ENCODE assay signal across 23 mouse cellular contexts in the genomic region with DNA sequence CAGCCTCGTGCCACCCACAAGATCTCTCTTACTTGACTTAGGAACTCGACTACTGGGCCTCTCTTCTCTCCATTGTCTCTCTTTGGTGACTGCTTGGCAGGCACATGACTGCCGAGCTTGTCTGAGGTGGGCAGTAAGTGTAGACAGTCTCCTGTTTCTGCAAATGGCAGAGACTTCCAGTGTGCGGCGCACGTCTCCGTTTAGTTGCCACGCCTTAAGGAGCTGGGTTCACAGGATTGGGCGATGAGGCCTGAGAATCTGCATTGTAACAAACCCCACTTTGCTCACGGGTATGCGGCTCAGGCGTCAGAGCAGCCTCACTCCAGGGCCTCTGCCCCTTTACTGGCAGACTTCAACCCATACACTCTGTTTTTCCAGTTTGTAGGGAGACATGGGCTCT. TPM values are rescaled to one million over a fixed set of nuclear protein-coding genes. Genes with fewer than 3 reads are reported as not detected.
"Had no signal": no experiment of that assay in that cellular context is flagged by ENCODE, and none has a peak within 500 bp of the region (broad histone marks: within the 10 kb centered on the region; RNA-seq: fewer than 3 reads in every experiment).

No protein-coding gene starts in this region.

- H3K9ac ChIP-seq: heart, embryonic 12.5 days; hindbrain, embryonic 12.5 days; hindbrain, embryonic 14.5 days; intestine, embryonic 15.5 days; limb, embryonic 12.5 days; liver, embryonic 13.5 days; liver, embryonic 15.5 days had no signal

- H3K9me3 ChIP-seq: heart, embryonic 10.5 days; heart, embryonic 12.5 days; hindbrain, embryonic 10.5 days; hindbrain, embryonic 12.5 days; intestine, embryonic 15.5 days; limb, embryonic 10.5 days; limb, embryonic 12.5 days; liver, embryonic 13.5 days; liver, embryonic 15.5 days had no signal

- H3K4me1 ChIP-seq: liver, embryonic 13.5 days had no signal

- H3K36me3 ChIP-seq: heart, embryonic 10.5 days; heart, embryonic 12.5 days; intestine, embryonic 15.5 days; liver, embryonic 13.5 days; liver, embryonic 15.5 days had no signal

- DNase-seq: gastrocnemius, postnatal 14 days; gastrocnemius, postnatal 36 days; heart, adult 18-20 months; heart, postnatal 10 days; heart, postnatal 4 days; kidney, adult 18-20 months; kidney, adult 8-10 months; kidney, postnatal 10 days; kidney, postnatal 4 days; layer of hippocampus, adult 9-11 months; liver; liver, embryonic 13.5 days had no signal

- H3K27ac ChIP-seq: heart, embryonic 10.5 days; hindbrain, embryonic 12.5 days; hindbrain, embryonic 14.5 days; intestine, embryonic 15.5 days; left cerebral cortex, adult 2 months; limb, embryonic 10.5 days; limb, embryonic 12.5 days; liver, embryonic 13.5 days; liver, embryonic 15.5 days had no signal

- H3K4me3 ChIP-seq: heart, embryonic 10.5 days; heart, embryonic 12.5 days; hindbrain, embryonic 10.5 days; hindbrain, embryonic 12.5 days; intestine, embryonic 15.5 days; left cerebral cortex, adult 2 months; limb, embryonic 10.5 days; limb, embryonic 12.5 days; liver, embryonic 13.5 days; liver, embryonic 15.5 days had no signal

- H3K27me3 ChIP-seq: hindbrain, embryonic 12.5 days; intestine, embryonic 15.5 days had no signal

RNA-seq across cellular contexts. Expression of gene Scube3, which starts 8.5 kb away (rescaled TPM):
- polyA plus RNA-seq: inflammation-experienced regulatory T-cells, adult 6 months had no signal
